ENCODE assay signal across 8 mouse cellular contexts in genomic region chr2:75590175-75590574, GRCm38 (mm10).
DNase-seq lines count a peak whose midpoint lies in the region; ATAC-seq lines count a peak whose summit lies in the region.

No protein-coding gene starts in this region.

- H3K4me3 ChIP-seq in hindbrain, embryonic 15.5 days = no peak overlapping the region

- no peak overlapping the region for H3K9ac ChIP-seq in hindbrain, embryonic 15.5 days

- no peaks in the 10 kb centered on the region for H3K9me3 ChIP-seq in hindbrain, embryonic 15.5 days

- ATAC-seq in hindbrain, embryonic 15.5 days (ENCODE audit: low FRiP score, low read depth) = peak; percentile 54; the same call in 1 of the 2 replicates

- peak; percentile 84 for DNase-seq in T-cell, adult 2 months (ENCODE audit: low spot score)
- peak; percentile 85 to 87 for DNase-seq in cerebellum, postnatal 36 days
- DNase-seq in gastrocnemius, adult 18-20 months (ENCODE audit: low spot score) = peak; percentile 84
- DNase-seq in left cerebral cortex, adult 11 months (ENCODE audit: low spot score) = peak; percentile 60
- DNase-seq in lung, postnatal 36 days = peak; percentile 96
- DNase-seq in retina, embryonic 14.5 days (ENCODE audit: low spot score) = peak; percentile 94
- peak; percentile 86 to 90 for DNase-seq in thymus, postnatal 36 days

- 0 out of 2 replicates have a peak overlapping the region, but pooled peaks have one; percentile 7 for H3K27ac ChIP-seq in hindbrain, embryonic 15.5 days (replicated peaks)

- no peaks in the 10 kb centered on the region; the same call in 1 of the 2 replicates for H3K27me3 ChIP-seq in hindbrain, embryonic 15.5 days

- H3K4me1 ChIP-seq in hindbrain, embryonic 15.5 days (replicated peaks) = peaks cover 13% of the 10 kb centered on the region

- no peaks in the 10 kb centered on the region for H3K36me3 ChIP-seq in hindbrain, embryonic 15.5 days

- H3K4me2 ChIP-seq in hindbrain, embryonic 15.5 days = peak overlapping the region; percentile 47

- 5% methylated on average over 10 of the region's 10 CpGs for WGBS in hindbrain, embryonic 15.5 days
